Mouse (Mus musculus): ENCODE measurements around the gene Zbtb14.

The Zbtb14 gene

GRCm38 (mm10) chr17:69382511-69383100, at the start of gene Zbtb14:
Zbtb14 (plus strand) TSS chr17:69383050.
- peak; percentile 87 to 90 for DNase-seq (ENCODE audit: low spot score in 2 of 2)

- no peak for DNase-seq (ENCODE audit: low spot score in 2 of 2)
Measured at GRCm38 (mm10) chr17:69346056-69346455, 36.8 kb upstream of the Zbtb14 start.

- DNase-seq (ENCODE audit: low spot score in 2 of 2), result no peak
Measured at GRCm38 (mm10) chr17:69349014-69349531, 33.8 kb upstream of the Zbtb14 start.

- no peak for DNase-seq (ENCODE audit: low spot score in 2 of 2)
Measured at GRCm38 (mm10) chr17:69365049-69365448, 17.8 kb upstream of the Zbtb14 start.

- no peak for DNase-seq (ENCODE audit: low spot score in 2 of 2)
Measured at GRCm38 (mm10) chr17:69380838-69381237, 2.0 kb upstream of the Zbtb14 start.

- DNase-seq (ENCODE audit: low spot score in 2 of 2), result peak; percentile 55 to 58
Measured at GRCm38 (mm10) chr17:69383201-69383940, 521 bp downstream of the Zbtb14 start.

GRCm38 (mm10) chr17:69383941-69384665, 1.3 kb downstream of the Zbtb14 start:
- DNase-seq (ENCODE audit: low spot score in 2 of 2), result peak; percentile 66 to 75

- DNase-seq (ENCODE audit: low spot score in 2 of 2), result no peak
Measured at GRCm38 (mm10) chr17:69396147-69397033, 13.5 kb downstream of the Zbtb14 start.

GRCm38 (mm10) chr17:69397163-69397562, 14.3 kb downstream of the Zbtb14 start:
- DNase-seq (ENCODE audit: low spot score in 2 of 2), result no peak

- DNase-seq (ENCODE audit: low spot score in 2 of 2), result no peak
Measured at GRCm38 (mm10) chr17:69398092-69398491, 15.2 kb downstream of the Zbtb14 start.

GRCm38 (mm10) chr17:69401146-69401545, 18.3 kb downstream of the Zbtb14 start:
- DNase-seq (ENCODE audit: low spot score in 2 of 2), result no peak

- DNase-seq (ENCODE audit: low spot score in 2 of 2), result no peak
Measured at GRCm38 (mm10) chr17:69416163-69416562, 33.3 kb downstream of the Zbtb14 start.

- DNase-seq (ENCODE audit: low spot score in 2 of 2), result peak; percentile 88 to 91
Measured at GRCm38 (mm10) chr17:69416920-69417661, 34.2 kb downstream of the Zbtb14 start.

- no peak for DNase-seq (ENCODE audit: low spot score in 2 of 2)
Measured at GRCm38 (mm10) chr17:69417724-69418373, 35.0 kb downstream of the Zbtb14 start.

GRCm38 (mm10) chr17:69421592-69421991, 38.7 kb downstream of the Zbtb14 start:
- DNase-seq (ENCODE audit: low spot score in 2 of 2), result no peak

GRCm38 (mm10) chr17:69437836-69438235, 55.0 kb downstream of the Zbtb14 start:
- DNase-seq (ENCODE audit: low spot score in 2 of 2), result no peak

GRCm38 (mm10) chr17:69438486-69438885, 55.6 kb downstream of the Zbtb14 start:
- no peak for DNase-seq (ENCODE audit: low spot score in 2 of 2)

- DNase-seq (ENCODE audit: low spot score in 2 of 2), result peak; percentile 4 to 11
Measured at GRCm38 (mm10) chr17:69438990-69439491, 56.2 kb downstream of the Zbtb14 start, which contains the start of gene Akain1. Akain1 (plus strand) TSS chr17:69439326.

- peak; percentile 5 to 8 for DNase-seq (ENCODE audit: low spot score in 2 of 2)
Measured at GRCm38 (mm10) chr17:69439571-69440480, 57.0 kb downstream of the Zbtb14 start.

Measured in right cerebral cortex, postnatal 36 days (tissue).